Mouse (Mus musculus) bone marrow, adult 2 months (tissue): ENCODE data around the gene Swt1.

ENCODE experiments used
- CTCF ChIP-seq: fragments of 200-500 bp; IDR thresholded peaks from 2 replicates; pipeline ENCODE4 v1.5.1; 2011; ENCODE audit warnings: low read length, control low read depth; ENCODE audit not compliant: control insufficient read depth, insufficient read depth
- POLR2A ChIP-seq: fragments of 200-500 bp; IDR thresholded peaks from 2 replicates; pipeline ENCODE4 v1.6.1; 2011; ENCODE audit warnings: low read depth, mild to moderate bottlenecking, control low read depth, low read length, borderline replicate concordance; ENCODE audit not compliant: control insufficient read depth

DNA sequence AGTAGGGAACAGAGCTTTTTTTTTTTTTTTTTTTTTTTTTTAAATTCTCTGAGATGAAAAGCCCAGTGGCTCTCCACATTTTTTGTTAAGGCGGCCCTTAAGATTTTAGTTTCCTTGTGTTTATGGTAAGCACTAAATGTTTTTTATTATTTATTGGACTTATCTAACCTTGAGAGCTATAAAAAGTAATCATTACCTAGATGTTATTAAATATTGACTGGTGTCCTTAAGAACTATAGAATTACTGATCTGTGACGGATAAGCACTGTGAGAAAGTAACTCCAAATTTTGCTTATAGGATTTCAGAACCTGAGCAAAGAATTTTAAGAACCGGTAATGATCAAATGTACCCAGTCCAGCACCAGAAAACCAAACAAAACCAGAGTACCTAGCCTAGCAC lies 95.4 kb downstream of the Swt1 start:
- TF ChIP-seq CTCF (no peak), POLR2A (no peak)
